Mouse (Mus musculus): ENCODE results near the gene Josd1.
"Not testable (repeated sequence)": the region's sequence is repeated elsewhere in the genome, so short reads cannot be mapped to it uniquely, and the experiment has no call there.

Gene Josd1

DNA sequence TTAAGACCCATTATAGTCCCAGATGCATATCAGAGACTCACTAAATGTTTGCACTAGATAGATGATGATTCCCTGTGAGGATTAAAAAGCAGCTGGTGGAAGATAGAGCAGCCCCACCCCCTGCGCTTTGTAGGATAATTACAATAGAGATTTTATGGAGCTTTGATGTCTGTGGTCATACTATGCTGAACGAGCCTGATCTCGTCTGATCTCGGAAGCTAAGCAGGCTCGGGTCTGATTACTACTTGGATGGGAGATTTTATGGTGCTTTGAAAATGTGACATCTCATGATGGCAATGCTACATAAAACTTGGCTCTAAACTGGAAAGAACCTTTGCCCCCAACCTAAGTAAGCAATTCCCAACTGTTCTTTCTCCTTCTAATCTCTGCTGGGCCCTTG lies 4.6 kb upstream of the Josd1 start:
- DNase-seq (ENCODE audit: low read depth, low spot score): no peak

DNA sequence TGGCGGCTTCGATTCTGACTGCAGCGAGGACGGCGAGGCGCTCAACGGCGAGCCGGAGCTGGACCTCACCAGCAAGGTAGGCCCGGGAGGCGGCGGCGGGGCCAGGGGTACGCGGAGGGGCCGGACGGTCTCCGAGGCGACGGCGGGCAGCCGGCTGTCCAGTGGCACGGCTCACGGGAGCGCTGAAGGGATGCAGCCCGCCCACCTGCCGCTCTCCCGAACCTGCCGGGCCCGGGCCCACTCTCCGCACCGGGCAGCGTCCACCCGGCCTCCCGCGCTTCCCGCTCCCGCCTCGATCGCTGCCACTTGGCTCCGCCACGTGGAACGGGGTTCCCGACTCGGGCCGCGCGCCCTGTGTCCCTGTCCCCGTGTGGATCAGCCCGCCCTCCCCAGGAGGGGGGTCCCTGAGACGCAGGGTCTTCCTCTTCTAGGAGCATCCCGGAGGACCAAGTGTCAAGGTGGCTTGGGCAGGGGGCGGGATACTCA lies 3.3 kb upstream of the Josd1 start:
- peak; percentile 34 for DNase-seq (ENCODE audit: low read depth, low spot score)

DNA sequence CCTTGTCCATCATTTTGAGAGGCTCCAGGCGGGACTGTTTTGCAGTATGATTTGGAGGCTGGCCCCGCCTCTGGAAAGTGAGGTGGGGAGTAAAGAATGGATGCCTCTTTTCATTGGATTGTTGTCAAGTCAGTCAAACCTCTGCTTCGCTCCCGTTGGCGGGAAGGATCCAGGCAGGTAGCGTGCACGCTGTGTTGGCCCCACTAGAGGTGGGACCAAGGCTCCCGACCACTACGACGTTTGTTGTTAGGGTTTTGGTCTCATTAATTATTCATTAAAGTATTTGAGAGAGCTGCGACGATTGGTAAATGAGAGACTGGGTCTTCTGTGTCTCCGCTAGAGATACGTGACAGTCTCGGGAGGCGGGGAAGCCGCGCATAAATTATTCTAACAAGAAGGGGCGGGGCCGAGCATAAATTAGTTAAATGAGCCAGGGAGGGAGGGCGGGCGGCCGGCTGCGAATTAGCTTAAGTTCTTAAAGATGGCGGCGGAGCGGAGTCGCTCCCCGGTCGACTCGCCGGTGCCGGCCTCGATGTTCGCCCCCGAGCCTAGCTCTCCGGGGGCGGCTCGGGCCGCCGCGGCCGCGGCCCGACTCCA lies 2.8 kb upstream of the Josd1 start, which contains the start of gene Gtpbp1:
Gene Gtpbp1, plus strand, starts transcription at position 420 of the 597 bp plus-strand sequence.
- DNase-seq (ENCODE audit: low read depth, low spot score): peak; percentile 100

- no peak for DNase-seq (ENCODE audit: low read depth, low spot score)
Measured at GRCm38 (mm10) chr15:79689662-79690425, 2.1 kb upstream of the Josd1 start.

GRCm38 (mm10) chr15:79688268-79688956 lies 693 bp upstream of the Josd1 start:
- DNase-seq (ENCODE audit: low read depth, low spot score): no peak

GRCm38 (mm10) chr15:79687175-79687574 lies 544 bp downstream of the Josd1 start:
- DNase-seq (ENCODE audit: low read depth, low spot score): peak; percentile 45

DNA sequence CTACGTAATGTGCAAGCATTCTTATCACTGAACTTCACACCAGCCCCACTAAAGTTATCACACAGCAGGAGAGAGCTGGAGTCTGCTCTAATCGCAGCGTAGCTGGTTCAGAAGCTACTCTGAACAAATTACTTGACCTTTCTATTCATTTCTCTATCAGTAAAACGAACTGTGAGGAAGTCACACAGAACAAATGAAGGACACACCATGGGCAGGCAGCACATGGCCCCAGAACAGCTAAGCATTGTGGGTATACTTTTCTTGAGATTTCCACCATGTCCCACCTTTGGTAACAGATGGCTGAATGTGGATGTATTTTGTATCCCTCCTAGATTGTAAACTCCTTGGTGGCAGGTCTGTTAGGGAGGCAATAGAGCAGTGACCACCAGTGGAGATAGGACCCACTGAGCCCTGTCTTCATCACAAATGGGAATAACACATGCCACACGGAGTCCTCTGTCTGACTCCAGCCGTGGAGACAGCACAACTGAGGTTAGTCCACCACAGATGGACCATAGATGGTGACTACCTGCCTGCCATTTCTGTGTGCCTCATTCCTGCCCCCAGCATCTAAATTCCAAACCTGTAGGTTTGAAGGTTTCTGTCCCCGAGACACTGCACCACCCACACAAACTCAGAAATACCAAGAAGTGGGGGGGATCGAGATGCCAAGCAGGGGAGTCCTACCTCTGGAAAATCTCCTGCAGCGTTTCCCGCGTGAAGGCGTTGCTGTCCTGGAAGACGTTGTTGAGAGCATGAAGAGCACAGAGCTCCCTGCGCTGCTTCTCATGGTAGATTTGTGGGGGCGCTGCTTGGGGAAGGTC lies 1.5 kb downstream of the Josd1 start:
- DNase-seq (ENCODE audit: low read depth, low spot score): no peak

DNA sequence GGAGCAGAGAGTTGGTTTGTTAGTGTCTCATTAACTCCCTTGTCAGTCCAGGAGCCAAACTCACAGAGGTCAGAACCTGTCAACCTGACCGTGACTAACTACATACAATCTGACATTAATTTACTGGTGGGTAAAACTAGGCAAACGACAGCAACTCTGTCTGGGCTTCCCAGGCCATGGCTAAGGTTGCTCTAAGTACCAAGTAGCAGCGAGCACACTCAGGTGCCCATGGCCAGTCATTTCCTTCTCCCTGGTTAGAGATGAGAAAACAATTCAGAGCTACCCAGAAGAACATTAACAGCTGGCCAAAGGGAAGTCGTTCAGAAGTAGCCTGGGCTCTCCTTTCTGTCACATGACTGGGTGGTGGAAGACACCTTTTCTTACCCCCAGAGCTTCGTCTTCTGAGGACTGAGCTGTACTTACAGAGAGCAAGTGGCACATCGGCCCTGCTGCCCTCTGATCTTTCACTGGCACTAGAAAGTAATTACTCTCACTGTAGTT lies 2.5 kb downstream of the Josd1 start:
- DNase-seq (ENCODE audit: low read depth, low spot score): no peak

GRCm38 (mm10) chr15:79684616-79685015 lies 3.1 kb downstream of the Josd1 start:
- DNase-seq (ENCODE audit: low read depth, low spot score): no peak

DNA sequence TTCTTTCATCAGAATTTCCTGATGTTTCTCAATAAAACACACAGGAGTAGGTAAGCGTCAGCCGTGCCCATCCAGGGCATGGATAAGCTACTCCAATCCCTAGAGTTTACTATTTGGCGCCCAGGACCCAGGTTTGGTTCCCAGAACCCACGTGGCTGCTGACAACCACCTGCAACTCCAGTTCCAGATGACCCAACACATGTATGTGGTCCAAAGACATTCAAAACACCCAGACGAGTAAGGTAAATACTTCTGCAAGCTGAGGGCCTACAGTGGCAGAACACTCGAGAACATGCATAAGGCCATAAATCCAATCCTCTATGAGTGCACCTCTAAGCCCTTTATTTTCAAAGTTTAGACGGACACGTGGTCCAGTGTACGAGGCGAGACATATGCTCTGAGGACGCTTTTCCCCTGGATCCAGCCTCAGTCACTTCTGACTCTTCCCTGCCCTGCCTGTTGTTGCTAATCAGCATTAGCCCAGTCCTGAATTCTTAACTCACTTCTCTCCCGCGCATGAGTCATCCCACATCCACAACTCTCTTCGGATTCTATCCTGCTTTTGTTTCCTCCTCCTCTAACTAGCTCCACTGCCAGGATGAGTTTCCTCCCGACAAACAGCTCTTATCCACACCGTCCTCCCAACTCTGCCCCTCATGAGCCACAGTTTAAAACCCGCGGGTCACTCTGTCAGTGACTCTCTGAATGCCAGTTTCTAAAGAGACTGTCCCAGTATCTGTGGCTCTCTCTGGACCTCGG lies 3.8 kb downstream of the Josd1 start:
- DNase-seq (ENCODE audit: low read depth, low spot score): peak; percentile 20

GRCm38 (mm10) chr15:79683146-79683545 lies 4.6 kb downstream of the Josd1 start:
- no peak for DNase-seq (ENCODE audit: low read depth, low spot score)

DNA sequence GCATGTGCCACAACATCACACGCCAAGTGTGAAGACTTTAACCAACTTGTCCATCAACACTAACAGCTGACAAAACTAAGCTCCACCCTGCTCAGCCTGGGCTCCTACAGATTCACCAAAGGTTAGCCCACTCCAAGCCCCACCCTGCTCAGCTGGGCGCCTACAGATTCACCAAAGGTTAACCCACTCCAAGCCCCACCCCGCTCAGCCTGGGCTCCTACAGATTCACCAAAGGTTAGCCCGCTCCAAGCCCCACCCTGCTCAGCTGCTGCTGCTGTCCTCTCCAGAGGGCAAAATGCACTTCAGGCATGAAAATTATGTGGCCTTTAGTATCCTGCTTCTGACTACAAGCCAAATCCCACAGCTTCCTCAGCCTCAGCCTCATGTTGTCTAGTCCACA lies 5.7 kb downstream of the Josd1 start:
- DNase-seq (ENCODE audit: low read depth, low spot score): peak; percentile 76

- no peak for DNase-seq (ENCODE audit: low read depth, low spot score)
Measured at GRCm38 (mm10) chr15:79677936-79678335, 9.8 kb downstream of the Josd1 start.

GRCm38 (mm10) chr15:79671828-79672348 lies 15.8 kb downstream of the Josd1 start:
- not testable (repeated sequence) for DNase-seq (ENCODE audit: low read depth, low spot score)

DNA sequence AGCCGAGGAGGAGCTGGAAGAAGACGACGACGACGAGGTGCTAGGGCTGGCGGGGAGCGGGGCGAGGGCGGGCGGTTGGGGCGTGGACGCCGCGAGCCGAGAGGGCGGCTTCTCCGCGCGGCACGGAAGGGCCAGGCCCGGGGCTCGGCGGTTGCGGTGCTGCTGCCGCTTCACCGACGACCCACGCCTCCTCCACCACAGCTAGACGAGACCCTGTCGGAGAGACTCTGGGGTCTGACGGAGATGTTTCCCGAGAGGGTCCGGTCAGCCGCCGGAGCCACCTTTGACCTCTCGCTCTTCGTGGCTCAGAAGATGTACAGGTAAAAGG lies 16.8 kb downstream of the Josd1 start:
- no peak for DNase-seq (ENCODE audit: low read depth, low spot score)

- DNase-seq (ENCODE audit: low read depth, low spot score): peak; percentile 93
Measured at GRCm38 (mm10) chr15:79670249-79670971, 17.3 kb downstream of the Josd1 start, which contains the start of gene Tomm22. Gene Tomm22 (plus strand): TSS chr15:79670861.

- peak; percentile 52 for DNase-seq (ENCODE audit: low read depth, low spot score)
Measured at GRCm38 (mm10) chr15:79669195-79669594, 18.5 kb downstream of the Josd1 start.

GRCm38 (mm10) chr15:79664666-79665065 lies 23.1 kb downstream of the Josd1 start:
- DNase-seq (ENCODE audit: low read depth, low spot score): no peak

DNA sequence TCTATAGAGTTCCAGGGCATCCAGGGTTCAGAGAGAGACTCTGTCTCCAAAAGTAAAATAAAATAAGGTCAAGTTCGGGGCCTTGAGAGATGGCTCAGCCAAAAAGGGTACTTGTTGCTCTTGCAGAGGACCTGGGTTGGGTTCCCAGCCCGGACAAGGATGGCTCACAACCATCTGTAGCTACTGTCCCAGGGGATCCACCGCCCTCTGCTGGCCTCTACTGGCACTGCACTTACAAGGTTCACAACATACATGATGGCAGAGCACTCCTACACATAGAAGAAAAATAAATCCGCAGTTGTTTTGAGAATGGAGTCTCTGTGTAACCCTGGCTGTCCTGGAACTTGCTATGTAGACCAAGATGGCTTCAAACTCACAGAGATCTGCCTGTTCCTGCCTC lies 25.9 kb downstream of the Josd1 start:
- DNase-seq (ENCODE audit: low read depth, low spot score): peak; percentile 88

All from R1 (cell line).